Mouse (Mus musculus) kidney, adult 2 months (tissue): ENCODE measurements around the gene Rsbn1l. TPM values are rescaled to one million over a fixed set of nuclear protein-coding genes. Genes with fewer than 3 reads are reported as not detected.

ENCODE experiments used
- DNase-seq: peaks from one replicate; pipeline ENCODE4 v3.0.0; 2021
- H3K27ac ChIP-seq: fragments of 200-500 bp; 2 replicates; pipeline ENCODE4 v1.5.1; 2012; ENCODE audit warnings: low read depth, low read length, control low read depth, inconsistent platforms; ENCODE audit not compliant: insufficient read depth
- H3K27me3 ChIP-seq: fragments of 200-500 bp; replicated peaks from 2 replicates; pipeline ENCODE4 v1.6.1; 2012; ENCODE audit warnings: mild to moderate bottlenecking, moderate library complexity, low read length, inconsistent platforms; ENCODE audit not compliant: control insufficient read depth, insufficient read depth
- H3K36me3 ChIP-seq: fragments of 200-500 bp; 2 replicates; pipeline ENCODE4 v1.6.1; 2012; ENCODE audit warnings: mild to moderate bottlenecking, moderate library complexity, low read length, inconsistent platforms; ENCODE audit not compliant: control insufficient read depth, insufficient read depth
- H3K4me1 ChIP-seq: fragments of 200-500 bp; 2 replicates; pipeline ENCODE4 v1.6.1; 2011; ENCODE audit warnings: low read length; ENCODE audit not compliant: control insufficient read depth, insufficient read depth
- H3K4me3 ChIP-seq: fragments of 200-500 bp; 2 replicates; pipeline ENCODE4 v1.5.1; 2011; ENCODE audit warnings: mild to moderate bottlenecking, low read depth, low read length, control low read depth; ENCODE audit not compliant: insufficient read depth
- CTCF ChIP-seq: fragments of 200-500 bp; conservative IDR thresholded peaks from 2 replicates; pipeline ENCODE4 v1.5.1; 2011; ENCODE audit warnings: low read depth, mild to moderate bottlenecking, control low read depth, low read length, moderate library complexity, mixed read lengths; ENCODE audit not compliant: insufficient read depth, insufficient read length
- POLR2A ChIP-seq: fragments of 200-500 bp; IDR thresholded peaks from one replicate; pipeline ENCODE4 v1.6.1; 2011; ENCODE audit warnings: low read depth, low read length, control low read depth
- WGBS: fragments of 180-500 bp; shearing (Covaris S2); methylation state at CpG from one replicate; pipeline ENCODE4 v1.1.7; 2018; 5-methylcytosine and 5-hydroxymethylcytosine counted together
- polyA plus RNA-seq: library from polyadenylated mRNA; depleted of rRNA; stranded (reverse); fragments of >200 nt; gene quantifications from 2 replicates; pipeline ENCODE4 v1.2.3, GENCODE M21; 2012

Rsbn1l gene
- polyA plus RNA-seq, 1 experiment, result 3.9 TPM

GRCm38 (mm10) chr5:20905437-20905836 lies 50.8 kb downstream of the Rsbn1l start:
- H3K4me3 ChIP-seq, result no peak overlapping the region
- no peak overlapping the region for H3K27ac ChIP-seq
- whole genome bisulfite sequencing, result 76% methylated on average over 2 of the region's 2 CpGs
- TF ChIP-seq POLR2A (no peak), CTCF (no peak)
- no peak for DNase-seq
- no peaks in the 10 kb centered on the region; the same call in none of the 2 replicates for H3K36me3 ChIP-seq
- no peaks in the 10 kb centered on the region for H3K27me3 ChIP-seq
- no peaks in the 10 kb centered on the region for H3K4me1 ChIP-seq

- no peaks in the 10 kb centered on the region for H3K27me3 ChIP-seq
- no peak for DNase-seq
- H3K4me1 ChIP-seq, result no peaks in the 10 kb centered on the region
- TF ChIP-seq POLR2A, result no peak
- TF ChIP-seq CTCF, result no peak
- no peaks in the 10 kb centered on the region; the same call in none of the 2 replicates for H3K36me3 ChIP-seq
- no peak overlapping the region for H3K27ac ChIP-seq
- 89% methylated on average over 2 of the region's 2 CpGs for WGBS
- H3K4me3 ChIP-seq, result no peak overlapping the region
Measured at GRCm38 (mm10) chr5:20904647-20905046, 51.6 kb downstream of the Rsbn1l start.

DNA sequence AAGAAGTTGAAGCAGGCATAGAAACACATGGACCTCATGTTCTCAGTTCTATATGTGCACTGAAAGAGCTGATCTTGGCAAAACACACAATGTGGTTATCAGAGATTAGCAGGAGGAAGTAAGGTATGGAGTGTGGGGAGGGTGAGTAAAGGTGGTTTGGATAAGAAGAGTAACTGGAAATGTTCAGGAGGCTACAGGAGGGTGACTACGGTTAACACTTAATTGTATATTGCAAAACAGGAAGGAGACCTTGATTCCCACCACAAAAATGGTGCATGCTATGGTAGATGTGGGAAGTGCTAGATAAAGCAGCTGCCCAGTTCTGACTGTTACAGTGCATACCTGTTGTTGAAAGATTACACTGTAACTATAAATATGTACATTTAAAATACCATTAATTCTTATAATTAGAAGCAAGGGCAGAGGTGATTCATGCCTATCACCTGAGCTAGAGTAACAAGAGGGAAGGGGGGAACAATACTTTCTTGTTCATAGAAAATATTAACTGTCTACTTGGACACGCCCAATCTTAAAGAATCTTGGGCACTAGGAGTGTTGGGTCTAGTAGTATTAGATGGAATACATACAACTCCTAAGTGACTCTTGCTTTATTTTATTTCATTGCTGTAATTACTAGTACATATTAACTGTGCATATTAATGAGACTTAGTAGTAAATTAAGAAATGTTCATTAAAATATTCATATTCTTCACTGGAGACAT lies 58.6 kb downstream of the Rsbn1l start:
- H3K36me3 ChIP-seq, result peaks cover 8% of the 10 kb centered on the region
- H3K27me3 ChIP-seq, result no peaks in the 10 kb centered on the region
- 91% methylated on average over 2 of the region's 2 CpGs for WGBS
- TF ChIP-seq POLR2A, result no peak
- TF ChIP-seq CTCF, result no peak
- DNase-seq, result no peak
- H3K4me1 ChIP-seq, result no peaks in the 10 kb centered on the region
- H3K4me3 ChIP-seq, result no peak overlapping the region
- no peak overlapping the region for H3K27ac ChIP-seq

- no peak for TF ChIP-seq POLR2A
- TF ChIP-seq CTCF, result no peak
- DNase-seq, result no peak
- no peak overlapping the region for H3K4me3 ChIP-seq
- no peaks in the 10 kb centered on the region for H3K27me3 ChIP-seq
- H3K4me1 ChIP-seq, result peaks cover 7% of the 10 kb centered on the region
- WGBS, result 68% methylated on average over 4 of the region's 4 CpGs
- no peaks in the 10 kb centered on the region for H3K36me3 ChIP-seq
- H3K27ac ChIP-seq, result no peak overlapping the region
Measured at GRCm38 (mm10) chr5:20884036-20884620, 72.1 kb downstream of the Rsbn1l start.

GRCm38 (mm10) chr5:20881915-20882800 lies 74.0 kb downstream of the Rsbn1l start, which contains the start of the genes Phtf2 and Tmem60:
Phtf2 (minus strand) TSS chr5:20882124.
Tmem60 (plus strand) TSS chr5:20882191.
- peak; percentile 99 for DNase-seq
- H3K27me3 ChIP-seq, result no peaks in the 10 kb centered on the region
- peak within 1 kb of the TSS; percentile 94 for H3K4me3 ChIP-seq
- TF ChIP-seq CTCF (no peak), POLR2A (peak; percentile 69)
- WGBS, result under 1% methylated on average over 94 of the region's 94 CpGs
- H3K27ac ChIP-seq, result peak within 1 kb of the TSS; percentile 81
- peaks cover 7% of the 10 kb centered on the region for H3K4me1 ChIP-seq
- no peaks in the 10 kb centered on the region for H3K36me3 ChIP-seq

DNA sequence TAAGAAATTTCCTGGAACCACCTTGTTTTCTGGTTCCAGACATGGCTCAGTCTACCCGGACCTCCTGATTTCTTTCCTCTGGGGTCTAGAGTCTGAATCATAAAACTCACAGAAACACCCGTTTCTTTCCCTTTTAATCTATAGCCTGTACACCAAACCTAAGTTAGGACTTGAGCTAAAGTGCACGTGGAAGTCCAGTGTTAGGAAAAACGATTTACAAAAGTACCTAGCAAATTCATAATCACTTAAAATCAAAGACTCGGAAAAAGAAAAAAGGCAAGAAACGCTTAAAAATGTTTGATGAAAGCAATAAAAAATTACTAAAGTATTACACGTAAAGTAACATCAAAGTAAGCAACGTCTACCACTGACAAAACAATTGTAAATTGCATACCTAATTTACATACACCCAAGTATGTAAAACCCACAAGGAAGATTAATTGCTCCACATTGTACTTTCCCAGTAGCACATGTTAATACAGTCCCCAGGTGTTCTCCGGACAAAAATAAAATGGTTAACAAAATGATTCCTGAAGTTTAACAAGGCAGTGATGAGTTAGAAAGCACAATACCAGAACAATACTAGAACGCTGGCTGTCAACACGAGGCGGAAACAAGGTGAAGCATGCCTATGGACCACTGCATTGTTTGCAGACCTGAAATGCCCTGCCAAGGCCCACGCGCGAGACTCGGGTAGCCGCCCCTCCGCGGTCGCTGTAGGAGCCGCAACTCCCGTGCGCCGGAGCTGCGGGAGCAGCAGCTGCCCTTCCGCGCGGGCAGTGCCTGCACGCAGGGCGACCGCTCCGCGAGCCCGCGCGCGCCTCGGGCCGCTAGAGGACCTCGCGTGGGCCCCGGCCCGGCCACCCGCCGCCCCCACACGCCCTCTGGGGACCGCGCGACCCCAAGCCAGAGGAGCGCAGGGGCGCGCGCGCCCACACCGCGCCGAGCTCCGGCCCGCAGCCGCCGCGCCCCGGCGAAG lies 75.1 kb downstream of the Rsbn1l start:
- TF ChIP-seq POLR2A, result no peak
- Histone ChIP-seq H3K27ac (peak overlapping the region; percentile 39; the same call in 1 of the 2 replicates), H3K36me3 (no peaks in the 10 kb centered on the region), H3K4me3 (peak overlapping the region; percentile 88), H3K27me3 (no peaks in the 10 kb centered on the region), H3K4me1 (peaks cover 7% of the 10 kb centered on the region)
- DNase-seq, result peak; percentile 59
- WGBS, result 2% methylated on average over 64 of the region's 64 CpGs
